Mouse (Mus musculus) hindbrain, embryonic 12.5 days (tissue): ENCODE measurements at regions not wholly inside any gene's neighbourhood (a gene's known extent, or its start where the extent isn't known, plus 50 kb on each side); places are given as distances from the start of the nearest gene placed in this dataset.

Source experiments
- ATAC-seq: fragments of 200-750 bp; cut with Nextera tagmentation; 2 replicates; pipeline ENCODE4 v1.8.0; 2017; ENCODE audit warnings: moderate TSS enrichment; ENCODE audit not compliant: low FRiP score
- H3K27ac ChIP-seq: fragments of 300-500 bp; sonication (generic); 2 replicates; pipeline ENCODE4 v1.5.1; 2016; ENCODE audit warnings: mild to moderate bottlenecking
- H3K27me3 ChIP-seq: fragments of 300-500 bp; sonication (generic); 2 replicates; pipeline ENCODE4 v1.6.1; 2016; ENCODE audit warnings: mild to moderate bottlenecking
- H3K36me3 ChIP-seq: fragments of 300-500 bp; sonication (generic); 2 replicates; pipeline ENCODE4 v1.6.1; 2016; ENCODE audit warnings: mild to moderate bottlenecking
- H3K4me1 ChIP-seq: fragments of 300-500 bp; sonication (generic); 2 replicates; pipeline ENCODE4 v1.6.1; 2016
- H3K4me2 ChIP-seq: fragments of 300-500 bp; sonication (generic); replicated peaks from 2 replicates; pipeline ENCODE4 v1.6.1; 2016; ENCODE audit warnings: mild to moderate bottlenecking
- H3K4me3 ChIP-seq: fragments of 300-500 bp; sonication (generic); 2 replicates; pipeline ENCODE4 v1.5.1; 2016; ENCODE audit warnings: mild to moderate bottlenecking
- H3K9ac ChIP-seq: fragments of 300-500 bp; sonication (generic); 2 replicates; pipeline ENCODE4 v1.6.1; 2016; ENCODE audit warnings: mild to moderate bottlenecking, moderate library complexity
- H3K9me3 ChIP-seq: fragments of 300-500 bp; sonication (generic); replicated peaks from 2 replicates; pipeline ENCODE4 v1.6.1; 2016; ENCODE audit warnings: mild to moderate bottlenecking
- WGBS: fragments of 180-500 bp; shearing (Covaris S2); methylation state at CpG from one replicate; pipeline ENCODE4 v1.1.7; 2016; 5-methylcytosine and 5-hydroxymethylcytosine counted together

- H3K4me3 ChIP-seq: no peak overlapping the region
- WGBS: 69% methylated on average over 6 of the region's 6 CpGs
These were observed 60.3 kb upstream of the Prkd1 start for GRCm38 (mm10) chr12:50709000-50709788.

DNA sequence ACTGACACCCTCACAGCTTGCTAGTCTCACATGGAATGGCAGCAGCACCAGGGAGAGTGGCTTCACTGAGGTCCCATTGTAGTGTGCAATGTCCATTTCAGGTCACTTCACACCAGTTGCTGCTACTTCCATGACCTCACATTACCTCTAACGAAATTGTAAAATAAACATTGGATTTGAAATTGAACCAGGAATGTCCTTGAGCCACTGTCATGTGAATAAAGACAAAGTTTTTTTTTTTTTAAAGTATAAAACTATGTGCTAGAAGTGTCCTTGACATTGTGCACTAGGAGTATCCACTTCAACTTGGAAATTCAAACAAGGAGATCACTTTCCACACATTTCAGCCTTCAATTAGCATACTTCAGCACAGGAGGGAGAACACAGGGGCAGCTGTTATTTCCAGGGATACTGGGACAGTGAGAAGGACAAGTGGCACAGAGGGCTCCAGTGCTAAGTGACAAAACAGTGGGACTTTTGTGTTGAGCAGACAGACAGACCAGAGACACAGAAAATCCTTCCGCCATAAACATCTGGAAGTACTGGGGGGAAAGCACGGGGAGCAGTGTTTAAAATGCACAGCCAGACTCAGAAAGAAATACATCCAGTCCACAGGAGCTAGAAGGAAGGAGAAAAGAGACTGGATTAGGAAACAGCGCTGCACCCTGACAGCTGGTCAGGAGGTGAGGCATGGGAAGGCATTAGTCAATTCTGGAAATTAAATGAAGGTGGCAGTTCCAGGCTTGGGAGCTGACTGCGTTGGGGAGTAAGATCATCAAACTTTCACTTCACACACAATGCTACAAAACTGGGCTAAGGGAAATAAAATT lies 49.9 kb upstream of the Prkd1 start:
- WGBS: 39% methylated on average over 5 of the region's 5 CpGs
- H3K4me2 ChIP-seq: no peak overlapping the region
- no peak overlapping the region for H3K4me3 ChIP-seq
- peaks cover 3% of the 10 kb centered on the region; the same call in 1 of the 2 replicates for H3K4me1 ChIP-seq
- no peaks in the 10 kb centered on the region for H3K36me3 ChIP-seq
- H3K9me3 ChIP-seq: no peaks in the 10 kb centered on the region
- H3K27ac ChIP-seq: no peak overlapping the region
- no peaks in the 10 kb centered on the region for H3K27me3 ChIP-seq
- ATAC-seq: no peak
- H3K9ac ChIP-seq: no peak overlapping the region

More at GRCm38 (mm10) chr12:50709000-50709788, 60.3 kb upstream of the Prkd1 start:
- Histone ChIP-seq H3K9ac (no peak overlapping the region), H3K4me2 (no peak overlapping the region), H3K27me3 (no peaks in the 10 kb centered on the region), H3K9me3 (no peaks in the 10 kb centered on the region), H3K4me1 (no peaks in the 10 kb centered on the region), H3K27ac (no peak overlapping the region), H3K36me3 (no peaks in the 10 kb centered on the region)
- no peak for ATAC-seq
